Mouse (Mus musculus) embryonic facial prominence, embryonic 14.5 days (tissue): ENCODE data around the gene Gpr156. TPM values are rescaled to one million over a fixed set of nuclear protein-coding genes. Genes with fewer than 3 reads are reported as not detected.
A peak's percentile ranks its signal among the peaks of the same experiment; 100 is the strongest.
"Not testable (repeated sequence)": the region's sequence is repeated elsewhere in the genome, so short reads cannot be mapped to it uniquely, and the experiment has no call there.

ENCODE experiments used
- ATAC-seq: fragments of 200-750 bp; cut with Nextera tagmentation; 2 replicates; pipeline ENCODE4 v1.8.0; 2017; ENCODE audit warnings: low read depth, moderate number of reproducible peaks, moderate TSS enrichment
- DNase-seq: peaks from one replicate; pipeline ENCODE4 v3.0.0-alpha.2; 2015; ENCODE audit warnings: low spot score
- H3K27ac ChIP-seq: fragments of 300-500 bp; sonication (generic); replicated peaks from 2 replicates; pipeline ENCODE4 v1.5.1; 2014; ENCODE audit warnings: low read depth, mild to moderate bottlenecking, low read length, moderate library complexity
- H3K27me3 ChIP-seq: fragments of 300-500 bp; sonication (generic); replicated peaks from 2 replicates; pipeline ENCODE4 v1.6.1; 2014; ENCODE audit warnings: low read length; ENCODE audit not compliant: control insufficient read depth, insufficient read depth
- H3K36me3 ChIP-seq: fragments of 300-500 bp; sonication (generic); 2 replicates; pipeline ENCODE4 v1.6.1; 2014; ENCODE audit warnings: low read length, mixed read lengths; ENCODE audit not compliant: control insufficient read depth, insufficient read depth
- H3K4me1 ChIP-seq: fragments of 300-500 bp; sonication (generic); 2 replicates; pipeline ENCODE4 v1.6.1; 2014; ENCODE audit warnings: antibody characterized with exemption, low read length; ENCODE audit not compliant: control insufficient read depth, insufficient read depth
- H3K4me2 ChIP-seq: fragments of 300-500 bp; sonication (generic); 2 replicates; pipeline ENCODE4 v1.6.1; 2014; ENCODE audit warnings: low read depth, mild to moderate bottlenecking, low read length, moderate library complexity, mixed read lengths
- H3K4me3 ChIP-seq: fragments of 300-500 bp; sonication (generic); 2 replicates; pipeline ENCODE4 v1.5.1; 2014; ENCODE audit warnings: low read depth, mild to moderate bottlenecking, low read length
- H3K9ac ChIP-seq: fragments of 300-500 bp; sonication (generic); 2 replicates; pipeline ENCODE4 v1.6.1; 2014; ENCODE audit warnings: low read depth, mild to moderate bottlenecking, low read length, moderate library complexity, mixed read lengths
- H3K9me3 ChIP-seq: fragments of 300-500 bp; sonication (generic); 2 replicates; pipeline ENCODE4 v1.6.1; 2016; ENCODE audit warnings: low read length; ENCODE audit not compliant: control insufficient read depth
- WGBS: fragments of 180-500 bp; shearing (Covaris S2); extraction: QIAGEN DNeasy Blood & Tissue Kit; methylation state at CpG from one replicate; pipeline ENCODE4 v1.1.7; 2014; 5-methylcytosine and 5-hydroxymethylcytosine counted together
- polyA plus RNA-seq: library from polyadenylated mRNA; unstranded; fragments of >200 nt; fragmentation: Nextera tagmentation; extraction: Ambion mirVana; gene quantifications from 2 replicates; pipeline ENCODE4 v1.2.1, GENCODE M21; 2014

Gene Gpr156
- polyA plus RNA-seq, 1 experiment from 2014 or later = 0.77 TPM

DNA sequence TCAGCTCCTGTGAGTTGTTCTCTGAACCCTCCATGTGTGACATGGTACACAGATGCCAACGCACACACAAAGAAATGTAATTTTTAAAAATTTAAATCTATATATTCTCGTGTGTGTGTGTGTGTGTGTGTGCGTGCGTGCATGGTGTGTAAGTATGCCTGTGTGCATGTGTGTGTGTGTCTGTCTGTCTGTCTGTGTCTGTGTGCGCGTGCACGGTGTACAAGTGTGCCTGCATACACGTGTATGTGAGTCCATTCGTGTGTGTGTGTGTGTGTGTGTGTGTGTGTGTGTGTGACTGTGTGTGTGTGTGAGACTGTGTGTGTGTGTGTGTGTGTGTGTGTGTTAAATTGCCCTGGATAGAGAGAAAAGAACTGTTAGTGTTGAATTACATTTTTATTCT lies 56.9 kb downstream of the Gpr156 start:
- H3K4me3 ChIP-seq, H3K27me3 ChIP-seq, ATAC-seq, H3K9me3 ChIP-seq, H3K9ac ChIP-seq, H3K4me2 ChIP-seq, H3K36me3 ChIP-seq, H3K4me1 ChIP-seq, DNase-seq, H3K27ac ChIP-seq: not testable (repeated sequence)
- 92% methylated on average over 9 of the region's 9 CpGs for WGBS

DNA sequence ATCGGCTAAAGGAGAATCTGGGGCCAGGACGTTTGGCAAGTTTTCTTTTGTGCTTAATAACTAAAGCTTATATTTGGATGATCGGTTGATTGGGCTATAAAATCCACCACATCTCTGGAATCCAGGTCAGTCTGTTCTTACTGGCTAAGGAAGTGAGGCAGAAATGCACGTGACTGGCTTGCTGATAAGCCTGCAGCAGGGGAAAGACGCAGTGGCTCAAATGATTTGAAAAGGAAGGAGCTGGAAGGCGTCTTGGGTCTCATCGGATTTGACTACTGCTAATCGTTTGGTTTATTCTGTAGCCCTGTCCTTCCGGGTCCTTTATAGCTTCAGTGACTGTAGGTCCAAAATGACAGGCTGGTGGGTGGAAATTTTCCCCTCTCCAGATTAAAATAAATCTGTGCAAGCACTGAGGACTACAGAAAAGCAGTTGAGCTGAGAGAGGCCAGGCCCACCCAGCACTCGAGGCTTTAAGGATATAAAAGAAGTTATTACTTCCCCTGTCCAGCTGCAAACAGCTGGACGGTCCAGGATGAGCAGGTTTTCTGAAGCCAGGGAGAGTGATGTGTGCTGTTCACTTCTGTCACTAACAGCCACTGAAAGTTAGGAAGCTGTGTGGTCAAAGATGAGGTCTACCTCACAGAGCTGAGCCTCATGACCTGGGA lies 57.7 kb downstream of the Gpr156 start:
- 56% methylated on average over 11 of the region's 11 CpGs for WGBS
- Histone ChIP-seq H3K27me3 (no peaks in the 10 kb centered on the region), H3K9me3 (no peaks in the 10 kb centered on the region), H3K4me1 (no peaks in the 10 kb centered on the region), H3K9ac (no peak overlapping the region), H3K4me2 (no peak overlapping the region), H3K36me3 (no peaks in the 10 kb centered on the region), H3K4me3 (no peak overlapping the region), H3K27ac (no peak overlapping the region)
- no peak for DNase-seq
- ATAC-seq = no peak

DNA sequence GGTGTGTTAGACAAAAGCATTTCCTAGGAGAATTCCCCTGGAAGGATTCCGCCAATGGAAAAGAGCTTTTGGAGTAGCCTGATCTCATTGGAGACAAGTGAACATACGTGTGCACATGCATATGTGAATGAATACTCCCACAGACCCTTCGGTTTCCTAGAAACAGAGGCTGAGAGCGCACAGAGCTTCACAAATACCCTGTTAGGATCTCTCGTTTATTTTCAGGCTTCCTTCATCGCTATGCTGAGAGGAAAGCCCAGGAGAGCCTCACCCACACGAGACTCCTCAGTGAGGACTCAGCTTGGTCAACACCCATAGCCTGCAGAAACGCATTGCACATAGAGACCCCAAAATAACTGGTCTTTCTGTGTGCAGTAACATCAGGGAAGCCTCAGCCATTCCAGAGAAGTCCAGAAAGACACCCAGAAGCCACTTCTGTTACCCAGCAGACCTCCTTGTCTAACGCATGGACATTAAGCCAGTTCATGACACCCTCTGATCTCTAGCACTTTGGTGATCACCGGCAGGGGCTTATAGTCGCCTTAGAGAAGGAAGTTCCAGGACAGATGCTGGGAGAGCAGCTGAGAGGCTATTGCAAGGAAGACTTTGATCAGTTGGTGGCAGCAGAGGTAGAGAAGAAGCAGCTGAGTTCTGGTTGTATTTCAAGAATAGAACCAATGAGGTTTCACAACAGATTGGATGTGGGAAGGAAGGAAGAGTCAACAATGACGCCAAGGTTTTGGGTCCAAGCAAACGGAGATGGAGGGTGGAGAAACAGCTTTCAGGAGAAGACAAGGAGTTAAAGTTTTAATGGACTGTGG lies 58.4 kb downstream of the Gpr156 start:
- no peaks in the 10 kb centered on the region for H3K9me3 ChIP-seq
- no peaks in the 10 kb centered on the region for H3K36me3 ChIP-seq
- H3K9ac ChIP-seq = no peak overlapping the region
- WGBS = 59% methylated on average over 13 of the region's 13 CpGs
- H3K27ac ChIP-seq = no peak overlapping the region
- no peak overlapping the region for H3K4me3 ChIP-seq
- no peaks in the 10 kb centered on the region for H3K27me3 ChIP-seq
- 0 out of 2 replicates have a peak, but pooled peaks have one; percentile 26 for ATAC-seq
- peak; percentile 68 for DNase-seq
- H3K4me1 ChIP-seq = no peaks in the 10 kb centered on the region
- H3K4me2 ChIP-seq = no peak overlapping the region

DNA sequence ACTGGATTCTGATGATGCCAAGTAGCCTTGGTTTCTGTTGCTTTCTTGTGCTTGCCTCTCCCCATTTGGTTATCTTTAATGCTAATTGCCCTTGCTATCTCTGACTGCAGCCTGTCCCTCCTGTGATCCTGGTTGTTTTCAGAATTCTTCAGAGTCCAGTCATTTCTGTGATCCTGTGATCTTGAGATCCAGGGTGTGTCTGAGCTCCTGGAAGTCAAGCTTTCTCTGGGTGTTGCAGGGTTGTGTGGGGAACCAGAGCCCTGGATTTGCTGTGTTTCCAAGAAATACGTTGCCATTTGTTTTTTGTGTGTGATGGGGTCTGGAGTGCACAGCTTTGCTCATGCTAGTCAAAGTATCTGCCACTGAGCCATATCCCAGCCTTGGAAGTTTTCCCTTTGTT lies 65.6 kb downstream of the Gpr156 start:
- Histone ChIP-seq H3K27me3 (no peaks in the 10 kb centered on the region), H3K4me2 (no peak overlapping the region), H3K4me3 (no peak overlapping the region), H3K27ac (no peak overlapping the region), H3K9me3 (no peaks in the 10 kb centered on the region), H3K9ac (no peak overlapping the region), H3K4me1 (no peaks in the 10 kb centered on the region), H3K36me3 (no peaks in the 10 kb centered on the region)
- ATAC-seq = no peak
- DNase-seq = no peak
- WGBS = 75% methylated on average over 1 of the region's 1 CpGs

DNA sequence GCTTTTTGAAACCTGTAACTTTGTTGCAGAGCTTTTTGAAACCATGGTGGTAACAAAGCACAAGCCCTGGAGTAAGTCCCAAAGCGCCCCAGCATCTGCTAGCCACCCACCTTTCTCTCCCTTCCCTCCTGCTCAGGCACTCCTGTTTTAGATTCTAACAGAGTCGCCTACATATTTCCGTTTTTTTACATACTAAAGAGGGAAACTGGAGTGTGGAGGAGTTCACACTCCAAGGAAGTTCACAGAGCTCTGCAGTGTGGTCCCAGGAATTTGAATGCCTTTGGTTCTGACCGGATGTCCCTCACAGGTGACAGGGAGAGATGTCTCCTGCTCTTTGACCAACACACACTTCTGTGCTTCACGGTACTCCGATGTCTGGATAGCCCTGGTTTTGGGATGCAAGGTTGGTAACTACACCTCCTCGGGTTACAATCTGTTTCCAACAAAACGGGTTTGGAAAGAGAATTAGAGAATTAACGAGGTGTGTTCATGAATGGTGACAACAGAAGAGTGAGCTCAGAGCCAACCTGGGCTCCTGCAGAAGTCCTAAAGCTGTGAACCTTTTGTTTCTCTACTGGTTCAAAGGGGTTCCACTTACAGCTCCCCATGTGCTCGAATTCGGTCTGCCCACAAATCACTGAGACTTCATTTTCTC lies 72.0 kb downstream of the Gpr156 start:
- Histone ChIP-seq H3K4me2 (no peak overlapping the region), H3K27me3 (no peaks in the 10 kb centered on the region), H3K4me3 (no peak overlapping the region), H3K9ac (no peak overlapping the region), H3K4me1 (no peaks in the 10 kb centered on the region), H3K9me3 (no peaks in the 10 kb centered on the region), H3K27ac (no peak overlapping the region), H3K36me3 (no peaks in the 10 kb centered on the region)
- WGBS = 47% methylated on average over 11 of the region's 11 CpGs
- ATAC-seq (no peak), DNase-seq (no peak)

DNA sequence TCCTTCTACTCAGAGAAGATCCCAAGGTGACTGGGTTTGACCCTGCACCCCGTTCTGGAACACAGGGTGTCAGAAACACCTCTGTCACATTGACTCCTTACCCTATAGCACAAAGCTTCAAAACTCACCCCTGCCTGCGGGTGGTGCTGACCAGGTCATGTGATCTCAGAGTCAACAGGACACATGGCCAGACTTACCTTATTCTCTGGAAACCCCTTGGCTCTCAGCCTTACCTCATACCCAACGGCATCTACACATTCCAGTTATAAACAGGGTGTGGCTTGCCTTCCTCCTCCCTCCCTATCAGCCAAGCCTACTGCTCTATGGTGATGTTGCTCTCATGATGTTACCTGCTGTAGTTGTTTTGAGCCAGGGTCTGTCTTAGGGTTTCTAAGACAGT lies 73.5 kb downstream of the Gpr156 start:
- ATAC-seq (no peak), DNase-seq (no peak)

DNA sequence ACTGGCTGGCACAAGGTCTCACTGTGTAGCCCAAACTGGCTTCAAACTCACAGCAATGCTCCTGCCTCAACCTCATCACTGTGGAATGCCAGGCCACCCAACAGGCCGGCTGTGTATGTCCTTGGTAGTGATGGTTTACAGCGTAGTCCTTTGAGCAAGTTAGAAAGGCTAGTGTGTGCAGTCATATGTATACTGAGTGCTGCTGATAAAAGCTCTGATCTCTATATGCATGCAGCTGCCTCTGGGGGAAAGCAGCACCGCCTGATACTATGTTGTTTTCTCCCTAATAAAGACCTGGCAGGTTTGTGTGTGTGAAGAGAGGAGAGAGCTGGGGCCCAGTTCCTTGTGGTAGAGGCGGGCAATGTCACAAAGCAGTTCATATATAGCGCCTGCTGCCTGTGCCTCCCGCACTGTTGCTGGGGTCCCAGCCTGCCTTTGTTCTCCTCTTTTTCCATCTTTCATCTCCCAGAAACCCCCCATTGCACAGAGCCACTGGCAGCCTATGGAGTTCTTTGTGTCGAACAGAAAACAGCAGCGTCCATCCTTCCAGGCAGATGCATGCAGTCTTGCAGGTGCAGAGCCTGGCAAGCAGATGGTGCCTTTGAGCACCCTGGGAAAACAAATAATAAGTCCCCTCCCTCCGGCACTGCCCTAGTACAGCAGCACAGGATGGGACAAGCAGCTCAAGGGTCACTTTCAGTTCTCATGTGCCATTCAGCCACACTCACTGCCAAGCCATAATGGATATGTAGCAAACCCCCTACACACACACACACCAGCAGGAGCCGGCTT lies 74.5 kb downstream of the Gpr156 start:
- no peaks in the 10 kb centered on the region for H3K9me3 ChIP-seq
- no peaks in the 10 kb centered on the region for H3K36me3 ChIP-seq
- ATAC-seq (peak; percentile 53), DNase-seq (peak; percentile 56)
- H3K9ac ChIP-seq = no peak overlapping the region
- H3K4me2 ChIP-seq = no peak overlapping the region
- H3K4me1 ChIP-seq = 0 out of 2 replicates have a peak, but pooled peaks cover 3% of the 10 kb centered on the region
- no peaks in the 10 kb centered on the region for H3K27me3 ChIP-seq
- no peak overlapping the region; the same call in 1 of the 2 replicates for H3K27ac ChIP-seq
- no peak overlapping the region for H3K4me3 ChIP-seq
- WGBS = 54% methylated on average over 10 of the region's 10 CpGs

More for the DNA sequence above, 73.5 kb downstream of the Gpr156 start:
- no peak overlapping the region for H3K27ac ChIP-seq
- 0 out of 2 replicates have a peak, but pooled peaks cover 3% of the 10 kb centered on the region for H3K4me1 ChIP-seq
- 70% methylated on average over 3 of the region's 3 CpGs for WGBS
- H3K36me3 ChIP-seq = no peaks in the 10 kb centered on the region
- no peak overlapping the region for H3K4me3 ChIP-seq
- H3K4me2 ChIP-seq = no peak overlapping the region
- H3K9ac ChIP-seq = no peak overlapping the region
- no peaks in the 10 kb centered on the region for H3K27me3 ChIP-seq
- no peaks in the 10 kb centered on the region for H3K9me3 ChIP-seq

DNA sequence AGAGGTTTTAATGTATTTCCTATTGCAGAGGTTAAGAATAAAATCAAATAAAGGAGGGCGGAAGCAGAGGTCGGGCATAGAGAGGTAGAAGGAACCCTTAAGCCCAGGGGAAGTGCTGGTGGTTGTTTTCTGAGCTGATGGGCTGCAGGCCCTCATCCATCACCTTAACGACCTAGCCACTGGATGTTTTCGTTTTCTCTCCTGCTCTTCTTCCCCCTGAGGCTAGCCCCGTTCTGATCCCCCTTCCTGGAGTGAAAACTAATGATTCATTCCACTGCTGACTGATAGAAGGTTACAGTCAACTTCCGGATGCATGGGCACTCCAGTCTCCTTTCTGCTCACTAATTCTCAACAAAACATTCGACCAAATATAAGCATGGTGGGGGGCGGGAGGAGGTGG lies 76.5 kb downstream of the Gpr156 start:
- Histone ChIP-seq H3K4me3 (no peak overlapping the region), H3K9ac (no peak overlapping the region), H3K36me3 (no peaks in the 10 kb centered on the region), H3K9me3 (no peaks in the 10 kb centered on the region), H3K27me3 (no peaks in the 10 kb centered on the region), H3K4me1 (0 out of 2 replicates have a peak, but pooled peaks cover 3% of the 10 kb centered on the region), H3K4me2 (no peak overlapping the region), H3K27ac (no peak overlapping the region)
- 26% methylated on average over 8 of the region's 8 CpGs for WGBS
- DNase-seq (no peak), ATAC-seq (no peak)
